Mouse (Mus musculus): ENCODE measurements around the gene Ndufa12. TPM values are rescaled to one million over a fixed set of nuclear protein-coding genes. Genes with fewer than 3 reads are reported as not detected.
A peak's percentile ranks its signal among the peaks of the same experiment; 100 is the strongest.

Ndufa12 gene
- 100 to 1,000 TPM; 584 to 606 TPM for total RNA-seq (2021)
- long read RNA-seq, experiment 1, transcript Ndufa12-201 (4 exons, 1,110 nt) = major isoform, 1,616 of 1,669 reads
- long read RNA-seq, experiment 1, partial matches to known transcripts = 38 of 1,669 reads
- long read RNA-seq, experiment 1, other reads (novel, unspliced or antisense) = 14 of 1,669 reads
- long read RNA-seq, experiment 2, transcript Ndufa12-201 (4 exons, 1,110 nt) = major isoform, 1,853 of 1,906 reads
- long read RNA-seq, experiment 2, partial matches to known transcripts = 35 of 1,906 reads
- long read RNA-seq, experiment 2, other reads (novel, unspliced or antisense) = 15 of 1,906 reads

DNA sequence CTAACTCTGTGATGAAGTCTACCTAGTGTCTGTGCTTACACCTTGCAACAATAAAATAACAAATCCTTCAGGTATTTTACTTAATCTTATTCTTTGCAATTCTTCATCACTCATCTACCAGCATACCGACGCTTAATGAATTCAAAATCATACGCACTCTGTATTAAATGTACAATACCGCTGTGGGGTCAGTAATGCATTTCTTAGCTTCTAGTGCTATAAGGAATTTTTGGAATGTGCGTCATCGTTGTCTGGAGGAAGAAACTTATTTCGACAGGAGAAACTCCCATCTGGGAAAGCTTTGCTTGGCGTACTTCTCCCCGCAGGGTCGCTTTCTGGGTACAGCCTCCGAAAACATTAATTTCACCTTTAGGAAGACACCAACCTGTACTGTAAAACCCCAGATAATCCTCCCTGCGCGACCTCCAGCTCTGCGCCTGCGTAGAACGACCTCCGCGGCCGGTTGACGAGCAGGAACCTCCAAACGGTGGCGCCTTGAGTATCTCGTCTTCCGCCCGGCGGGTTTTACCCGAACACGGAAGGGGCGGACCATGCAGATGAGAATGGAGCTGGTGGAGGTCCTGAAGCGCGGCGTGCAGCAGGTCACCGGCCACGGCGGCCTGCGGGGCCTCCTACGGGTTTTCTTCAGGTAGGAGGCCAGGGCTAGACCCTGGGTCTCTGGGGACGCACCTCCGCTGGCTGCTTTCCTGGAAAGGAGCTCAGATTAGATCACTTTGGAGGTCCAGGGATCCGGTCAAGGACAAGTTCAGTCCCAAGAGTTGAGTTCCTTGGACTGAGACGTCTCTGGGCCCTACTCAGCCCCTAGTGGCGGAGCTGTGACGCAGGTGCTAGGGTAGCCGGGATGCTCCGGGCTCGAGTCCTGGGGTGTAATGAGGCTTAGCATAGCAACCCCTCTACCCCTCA lies at the start of gene Ndufa12:
Gene Ndufa12 (plus strand): TSS at position 239 of the 924 bp plus-strand sequence.
- intact Hi-C loops (cut with DNase I) = no loop called here
- peak; percentile 90 to 96 for DNase-seq

DNA sequence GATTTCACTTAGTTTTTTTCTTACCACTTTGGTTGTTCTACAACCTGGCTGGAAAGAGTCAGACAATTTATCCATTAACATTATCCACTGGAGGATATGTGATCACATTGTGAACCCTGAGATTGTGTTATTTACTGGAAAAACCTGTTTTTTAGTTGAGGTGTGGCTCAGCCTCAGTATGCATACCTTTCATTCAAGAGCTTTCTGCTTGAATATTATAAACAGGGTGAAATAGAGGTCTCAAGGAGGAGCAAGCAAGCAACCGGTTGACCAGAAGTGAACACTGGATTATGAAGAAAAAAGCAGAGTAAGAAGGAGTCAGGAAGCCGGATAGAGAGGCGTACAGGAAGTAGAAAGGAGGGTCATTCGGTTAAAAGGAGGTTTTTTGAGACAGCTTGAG lies 47.0 kb upstream of the Ndufa12 start:
- intact Hi-C loops (cut with DNase I) = no loop called here
- DNase-seq = no peak

GRCm38 (mm10) chr10:94153841-94154240 lies 44.7 kb upstream of the Ndufa12 start:
- DNase-seq = no peak

DNA sequence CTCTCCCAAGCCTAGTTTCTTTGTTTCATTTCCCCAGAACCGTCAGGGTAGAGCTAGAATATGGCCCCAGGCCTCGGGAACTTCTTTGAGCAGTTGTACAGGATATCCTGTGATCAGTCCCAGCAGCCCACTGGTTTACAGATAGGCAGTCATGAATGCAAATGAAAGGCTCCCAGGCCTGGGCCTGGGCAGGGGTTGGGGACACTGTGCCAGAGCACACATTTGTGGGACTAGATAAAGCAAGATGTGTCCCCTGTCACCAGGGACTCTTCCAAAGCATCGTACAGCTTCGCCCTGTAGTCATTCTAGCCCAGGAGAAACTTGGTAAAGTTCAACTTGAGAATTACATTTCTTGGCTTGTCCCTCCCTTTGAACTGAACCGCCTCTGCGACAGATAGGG lies 39.6 kb upstream of the Ndufa12 start:
- intact Hi-C loops (cut with DNase I) = no loop called here
- DNase-seq = no peak

More at GRCm38 (mm10) chr10:94153841-94154240, 44.7 kb upstream of the Ndufa12 start:
- intact Hi-C loops (cut with DNase I) = no loop called here

DNA sequence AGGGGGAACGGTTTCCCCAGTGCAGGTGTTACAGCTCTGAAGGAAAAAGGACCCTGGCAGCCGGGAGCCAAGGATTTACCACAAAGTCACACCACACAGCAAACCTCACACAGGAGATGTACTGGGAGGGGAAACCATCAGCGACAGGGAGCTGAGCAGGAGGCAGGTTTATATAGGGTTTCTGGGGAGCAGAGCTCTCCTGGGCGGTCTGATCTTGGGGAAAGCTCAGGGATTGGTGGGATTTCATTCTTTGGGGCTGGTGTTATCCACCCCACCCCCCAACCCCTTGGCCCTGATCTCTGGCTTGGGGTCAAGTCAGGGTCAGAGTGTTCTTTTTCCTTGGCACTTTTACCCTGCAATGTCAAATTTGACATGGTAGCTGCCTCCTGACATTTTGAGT lies 39.1 kb upstream of the Ndufa12 start:
- intact Hi-C loops (cut with DNase I) = no loop called here
- DNase-seq = no peak

GRCm38 (mm10) chr10:94161051-94161765 lies 37.3 kb upstream of the Ndufa12 start:
- intact Hi-C loops (cut with DNase I) = no loop called here
- no peak for DNase-seq

DNA sequence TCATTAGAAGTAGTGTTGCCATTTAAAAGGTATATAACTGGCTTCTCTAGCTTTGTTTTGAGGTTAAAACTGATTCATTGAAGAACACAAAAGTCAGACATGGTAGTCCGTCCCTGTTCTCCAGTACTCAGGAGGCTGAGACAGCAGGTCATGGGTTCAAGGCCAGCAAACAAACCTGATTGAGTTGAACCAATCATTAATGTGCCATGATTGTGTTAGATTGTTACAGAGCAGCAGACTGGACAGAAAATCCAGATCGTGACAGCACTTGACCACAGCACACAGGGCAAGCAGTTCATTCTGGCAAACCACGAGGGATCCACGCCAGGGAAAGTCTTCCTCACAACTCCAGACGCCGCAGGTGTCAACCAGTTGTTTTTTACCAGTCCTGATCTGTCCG lies 36.5 kb upstream of the Ndufa12 start:
- intact Hi-C loops (cut with DNase I) = no loop called here
- no peak for DNase-seq

- no peak for DNase-seq
- intact Hi-C loops (cut with DNase I) = no loop called here
These were observed 34.2 kb upstream of the Ndufa12 start for GRCm38 (mm10) chr10:94164104-94164845.

- DNase-seq = no peak
These were observed 33.1 kb upstream of the Ndufa12 start for GRCm38 (mm10) chr10:94165426-94165825.

DNA sequence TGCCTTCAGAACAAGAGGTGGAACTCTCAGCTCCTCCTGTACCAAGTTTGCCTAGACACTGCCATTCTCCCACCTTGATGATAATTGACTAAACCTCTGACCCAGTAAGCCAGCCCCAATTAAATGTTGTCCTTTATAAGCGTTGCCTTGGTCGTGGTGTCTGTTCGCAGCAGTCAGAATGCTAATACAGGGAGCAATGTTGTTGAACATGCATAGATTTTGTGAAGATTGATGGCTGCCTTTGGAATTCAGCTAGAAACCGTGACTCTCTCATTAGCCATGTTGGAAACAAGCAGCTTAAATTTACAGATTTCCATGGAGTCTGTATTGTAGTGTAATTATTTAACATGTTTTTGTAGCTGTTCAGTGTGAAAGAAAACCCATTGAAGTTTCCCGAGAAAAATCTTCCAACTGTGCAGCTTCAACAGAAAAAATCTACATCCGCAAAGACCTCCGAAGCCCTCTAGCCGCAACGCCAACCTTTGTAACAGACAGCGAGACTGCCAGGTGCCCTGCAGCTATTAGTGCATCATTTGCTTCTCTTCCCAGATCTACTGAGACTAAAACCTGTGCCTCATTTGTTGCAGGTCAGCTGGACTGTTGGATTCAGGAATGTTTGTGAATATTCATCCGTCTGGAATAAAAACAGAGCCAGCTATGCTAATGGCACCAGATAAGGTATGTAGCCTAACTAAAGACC lies 31.3 kb upstream of the Ndufa12 start:
- no peak for DNase-seq
- intact Hi-C loops (cut with DNase I) = no loop called here

More at GRCm38 (mm10) chr10:94165426-94165825, 33.1 kb upstream of the Ndufa12 start:
- intact Hi-C loops (cut with DNase I) = no loop called here

DNA sequence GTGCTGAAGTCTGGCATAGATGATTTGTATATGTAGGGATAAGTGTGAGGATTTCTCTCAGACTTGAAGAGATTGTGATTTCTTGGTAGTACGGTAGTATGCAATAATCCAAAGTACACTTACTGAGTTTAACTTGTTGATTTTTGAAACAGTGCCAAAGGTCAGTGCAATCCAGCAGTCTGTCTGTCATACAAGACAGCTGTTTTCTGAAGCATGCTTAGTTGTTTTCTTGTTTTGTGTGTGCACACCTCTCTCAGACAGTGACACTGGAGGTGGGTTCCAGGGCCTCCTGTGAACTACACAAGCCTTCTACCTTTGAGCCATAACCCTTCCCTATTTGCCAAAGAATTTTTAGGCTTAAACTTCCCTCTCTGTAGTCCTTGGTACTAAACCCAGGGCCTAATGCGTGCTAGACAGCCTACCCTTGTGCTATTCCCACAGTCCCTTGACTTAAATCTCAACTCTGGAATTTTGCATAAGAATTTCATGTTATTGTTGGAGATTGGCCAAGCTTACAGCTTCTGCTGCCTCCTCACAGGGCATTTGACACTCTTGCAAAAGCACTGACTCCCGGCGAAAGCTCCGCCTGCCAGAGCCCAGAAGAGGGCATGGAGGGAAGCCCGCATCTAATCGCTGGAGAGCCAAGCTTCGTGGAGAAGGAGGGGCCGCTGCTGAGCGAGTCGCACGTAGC lies 26.9 kb upstream of the Ndufa12 start:
- intact Hi-C loops (cut with DNase I) = no loop called here
- DNase-seq = no peak

DNA sequence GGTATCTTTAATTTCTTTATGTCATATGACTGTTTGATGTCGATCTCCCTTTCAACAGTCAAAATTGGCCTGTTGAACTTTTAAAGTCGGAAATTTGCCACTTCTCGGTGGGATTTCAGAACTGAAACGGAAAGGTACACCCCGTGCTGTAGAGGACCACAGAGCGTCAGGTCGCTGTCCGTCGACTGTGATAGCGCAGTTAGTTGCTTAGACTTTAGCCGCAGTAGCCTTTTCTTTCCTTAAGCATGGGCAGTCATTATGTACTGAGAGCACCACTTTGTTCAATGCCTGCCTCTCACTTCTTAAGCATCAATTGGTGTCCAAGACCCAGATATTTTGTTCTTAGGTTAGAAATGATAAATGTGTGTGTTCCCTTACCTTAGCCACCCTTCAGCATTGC lies 26.4 kb upstream of the Ndufa12 start:
- intact Hi-C loops (cut with DNase I) = no loop called here
- DNase-seq = no peak

- no peak for DNase-seq
- intact Hi-C loops (cut with DNase I) = no loop called here
These were observed 25.8 kb upstream of the Ndufa12 start for GRCm38 (mm10) chr10:94172706-94173105.

DNA sequence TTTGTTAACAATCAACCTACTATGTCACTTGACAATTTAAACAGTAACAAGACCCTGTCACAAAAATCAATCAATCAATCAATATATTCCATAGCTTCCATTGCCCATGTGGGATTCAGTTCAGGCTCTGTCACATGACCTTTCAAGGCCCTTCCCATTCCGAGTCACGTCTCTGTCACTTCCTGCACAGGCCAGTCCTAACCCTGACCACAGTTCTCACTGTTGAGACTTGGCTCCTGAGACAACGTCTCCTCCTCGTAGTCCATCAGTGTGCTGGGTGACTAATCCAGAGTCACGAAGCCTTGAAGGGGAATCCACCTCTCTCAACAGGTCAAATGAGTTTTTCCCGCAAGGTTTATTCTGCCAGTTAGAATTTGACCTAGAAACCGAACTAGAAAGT lies 23.9 kb upstream of the Ndufa12 start:
- DNase-seq = no peak
- intact Hi-C loops (cut with DNase I) = no loop called here

- intact Hi-C loops (cut with DNase I) = no loop called here
These were observed 15.3 kb upstream of the Ndufa12 start for GRCm38 (mm10) chr10:94183199-94183598.

GRCm38 (mm10) chr10:94204973-94205372 lies 6.5 kb downstream of the Ndufa12 start:
- intact Hi-C loops (cut with DNase I) = loop anchor here (10.0 kb wide), 1 partner anchor 400 kb away; no protein-coding TSS in a partner anchor
- no peak for DNase-seq

More at GRCm38 (mm10) chr10:94183199-94183598, 15.3 kb upstream of the Ndufa12 start:
- DNase-seq = no peak

DNA sequence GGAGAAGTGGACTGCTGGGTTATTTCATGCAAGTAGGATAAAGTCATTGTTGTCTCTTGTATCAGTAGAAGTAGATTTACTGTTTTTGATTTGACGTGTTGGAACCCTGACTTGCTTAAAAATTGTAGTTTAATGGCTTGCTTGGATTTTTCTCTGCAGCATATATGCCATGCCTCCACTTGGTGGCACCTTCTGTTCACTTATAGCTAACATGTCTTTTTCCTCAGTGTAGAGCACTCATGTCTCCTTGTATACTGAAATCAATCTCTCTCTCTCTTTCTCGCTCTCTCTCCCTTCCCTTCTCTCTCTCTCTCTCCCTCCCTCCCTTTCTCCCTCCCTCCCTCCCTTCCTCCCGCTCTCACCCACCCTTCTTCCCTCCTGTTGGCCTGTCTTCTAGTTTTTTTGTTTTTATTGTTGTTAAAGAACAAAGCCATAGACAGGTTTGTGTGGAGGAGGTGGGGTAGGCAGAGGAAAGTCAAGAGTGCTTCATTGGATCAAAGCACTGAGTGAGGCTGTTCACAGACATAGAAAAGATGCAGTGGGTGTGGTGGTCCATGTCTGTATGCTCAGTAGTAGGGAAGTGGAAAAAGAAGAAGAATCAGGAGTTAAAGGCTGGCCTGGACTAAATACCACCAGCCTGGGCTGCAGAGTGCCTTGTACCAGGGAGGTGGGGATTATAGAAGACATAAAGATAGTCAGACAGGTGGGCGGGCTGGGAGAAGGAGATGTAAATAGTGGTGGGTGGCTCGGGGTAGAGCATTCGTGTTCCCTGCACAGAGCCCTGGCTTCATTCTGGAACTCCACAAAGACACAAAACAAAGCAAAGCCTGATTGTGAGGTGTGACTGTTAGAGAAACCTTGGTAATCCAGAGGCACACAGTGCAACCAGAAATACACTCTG lies 12.4 kb downstream of the Ndufa12 start:
- intact Hi-C loops (cut with DNase I) = no loop called here

GRCm38 (mm10) chr10:94211725-94212124 lies 13.2 kb downstream of the Ndufa12 start:
- DNase-seq = no peak
- intact Hi-C loops (cut with DNase I) = no loop called here

More for the DNA sequence above, 12.4 kb downstream of the Ndufa12 start:
- no peak for DNase-seq

Measured in gastrocnemius, postnatal 36 days (tissue).